Mouse (Mus musculus) forebrain, embryonic 13.5 days (tissue): ENCODE results near the gene Sys1. TPM values are rescaled to one million over a fixed set of nuclear protein-coding genes. Genes with fewer than 3 reads are reported as not detected.

Experiments used
- ATAC-seq: fragments of 200-750 bp; cut with Nextera tagmentation; 2 replicates; pipeline ENCODE4 v1.8.0; 2017
- H3K27ac ChIP-seq: fragments of 300-500 bp; sonication (generic); 2 replicates; pipeline ENCODE4 v1.5.1; 2015; ENCODE audit warnings: inconsistent platforms, mild to moderate bottlenecking, moderate library complexity
- H3K27me3 ChIP-seq: fragments of 300-500 bp; sonication (generic); 2 replicates; pipeline ENCODE4 v1.6.1; 2015; ENCODE audit warnings: mild to moderate bottlenecking, inconsistent platforms
- H3K36me3 ChIP-seq: fragments of 300-500 bp; sonication (generic); 2 replicates; pipeline ENCODE4 v1.6.1; 2015; ENCODE audit warnings: mild to moderate bottlenecking, inconsistent platforms; ENCODE audit not compliant: poor library complexity, severe bottlenecking
- H3K4me1 ChIP-seq: fragments of 300-500 bp; sonication (generic); 2 replicates; pipeline ENCODE4 v1.6.1; 2015; ENCODE audit warnings: inconsistent platforms
- H3K4me2 ChIP-seq: fragments of 300-500 bp; sonication (generic); 2 replicates; pipeline ENCODE4 v1.6.1; 2015; ENCODE audit warnings: inconsistent platforms, mild to moderate bottlenecking, moderate library complexity
- H3K4me3 ChIP-seq: fragments of 300-500 bp; sonication (generic); 2 replicates; pipeline ENCODE4 v1.5.1; 2015; ENCODE audit warnings: mild to moderate bottlenecking, inconsistent platforms
- H3K9ac ChIP-seq: fragments of 300-500 bp; sonication (generic); 2 replicates; pipeline ENCODE4 v1.6.1; 2015; ENCODE audit warnings: mild to moderate bottlenecking, inconsistent platforms
- H3K9me3 ChIP-seq: fragments of 300-500 bp; sonication (generic); replicated peaks from 2 replicates; pipeline ENCODE4 v1.6.1; 2016; ENCODE audit warnings: inconsistent platforms
- WGBS: fragments of 180-500 bp; shearing (Covaris S2); methylation state at CpG from one replicate; pipeline ENCODE4 v1.1.7; 2015; 5-methylcytosine and 5-hydroxymethylcytosine counted together
- polyA plus RNA-seq: library from polyadenylated mRNA; unstranded; fragments of >200 nt; fragmentation: Nextera tagmentation; extraction: Ambion mirVana; gene quantifications from 2 replicates; pipeline ENCODE4 v1.2.1, GENCODE M21; 2015

Sys1 gene
- polyA plus RNA-seq, 1 experiment from 2014 or later, result 71.8 TPM

DNA sequence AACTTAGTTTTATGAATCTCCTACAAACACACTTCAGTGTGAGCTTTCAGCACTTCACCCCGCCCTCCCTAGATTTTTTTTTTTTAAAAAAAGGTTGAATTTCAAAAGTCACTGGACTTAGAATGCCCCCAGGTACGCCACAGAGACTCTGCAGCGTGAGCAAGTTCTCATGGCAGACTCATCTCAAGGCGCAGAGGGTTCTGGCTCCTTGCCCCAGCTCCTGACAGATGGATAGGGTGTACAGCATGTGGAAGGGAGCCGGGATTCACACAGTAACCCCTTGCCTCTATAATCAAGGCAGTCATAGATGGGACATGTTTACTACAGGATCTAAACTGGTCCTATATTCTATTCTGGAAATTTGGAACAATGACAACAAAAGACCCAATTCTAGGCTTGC, 31.4 kb upstream of the Sys1 start:
- Histone ChIP-seq H3K9ac (no peak overlapping the region), H3K27me3 (no peaks in the 10 kb centered on the region), H3K9me3 (no peaks in the 10 kb centered on the region), H3K4me1 (no peaks in the 10 kb centered on the region), H3K4me3 (no peak overlapping the region), H3K27ac (no peak overlapping the region), H3K4me2 (no peak overlapping the region), H3K36me3 (no peaks in the 10 kb centered on the region)
- 81% methylated on average over 5 of the region's 5 CpGs for WGBS
- no peak for ATAC-seq

- Histone ChIP-seq H3K9ac (no peak overlapping the region), H3K9me3 (no peaks in the 10 kb centered on the region), H3K4me3 (no peak overlapping the region), H3K4me1 (peaks cover 3% of the 10 kb centered on the region; the same call in 1 of the 2 replicates), H3K36me3 (no peaks in the 10 kb centered on the region), H3K27ac (no peak overlapping the region), H3K4me2 (no peak overlapping the region), H3K27me3 (no peaks in the 10 kb centered on the region)
- no peak for ATAC-seq
- 36% methylated on average over 12 of the region's 12 CpGs for WGBS
Observed at GRCm38 (mm10) chr2:164426121-164426520, 30.6 kb upstream of the Sys1 start.

DNA sequence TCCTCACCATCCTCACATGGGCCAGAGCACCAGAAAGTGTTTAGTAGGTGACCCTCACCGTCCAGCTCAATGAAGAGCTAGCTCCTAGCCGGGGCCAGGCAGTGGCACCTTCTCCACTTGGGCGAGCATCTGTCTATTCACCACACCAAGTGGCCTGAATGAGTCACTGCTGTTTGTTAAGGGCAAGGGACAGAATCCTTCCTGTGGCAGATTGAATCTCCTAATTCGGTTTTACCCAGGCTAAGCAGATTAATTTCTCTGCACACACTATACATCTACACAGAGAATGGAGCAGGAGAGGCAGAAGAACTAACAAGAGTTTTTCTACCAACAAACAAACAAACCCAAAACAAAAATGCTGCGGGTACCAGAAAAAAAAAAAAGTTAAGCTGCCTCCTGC, 29.8 kb upstream of the Sys1 start:
- WGBS, result 80% methylated on average over 5 of the region's 5 CpGs

DNA sequence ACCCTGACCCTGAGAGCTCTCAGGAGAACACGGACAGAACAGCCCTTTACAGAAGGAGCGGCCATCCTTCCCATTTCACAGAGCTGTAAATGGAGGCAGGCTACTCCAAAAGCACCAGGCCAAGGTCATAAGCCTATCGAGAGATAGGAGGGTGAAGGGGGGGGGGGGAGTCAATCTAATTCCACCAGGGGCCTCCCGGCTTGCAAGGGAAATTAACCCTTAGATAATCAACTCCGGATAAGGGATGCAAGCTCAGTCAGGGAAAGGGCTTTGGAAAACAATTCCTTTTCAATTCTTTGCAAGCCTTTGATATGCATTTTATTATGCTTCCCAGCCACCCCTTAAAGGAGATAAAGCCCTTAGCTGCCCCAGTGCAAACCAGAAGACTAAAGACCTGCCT, 28.3 kb upstream of the Sys1 start:
- H3K9ac ChIP-seq, result no peak overlapping the region
- H3K4me2 ChIP-seq, result no peak overlapping the region
- no peak overlapping the region for H3K4me3 ChIP-seq
- H3K9me3 ChIP-seq, result no peaks in the 10 kb centered on the region
- H3K36me3 ChIP-seq, result no peaks in the 10 kb centered on the region
- H3K27me3 ChIP-seq, result no peaks in the 10 kb centered on the region
- WGBS, result 41% methylated on average over 5 of the region's 5 CpGs
- H3K4me1 ChIP-seq, result peaks cover 3% of the 10 kb centered on the region; the same call in 1 of the 2 replicates
- ATAC-seq, result no peak
- no peak overlapping the region for H3K27ac ChIP-seq

More for the DNA sequence above, 29.8 kb upstream of the Sys1 start:
- Histone ChIP-seq H3K4me2 (no peak overlapping the region), H3K4me1 (peaks cover 3% of the 10 kb centered on the region; the same call in 1 of the 2 replicates), H3K27ac (no peak overlapping the region), H3K9ac (no peak overlapping the region), H3K4me3 (no peak overlapping the region), H3K9me3 (no peaks in the 10 kb centered on the region), H3K36me3 (no peaks in the 10 kb centered on the region), H3K27me3 (no peaks in the 10 kb centered on the region)
- no peak for ATAC-seq

- ATAC-seq, result no peak
- H3K27ac ChIP-seq, result no peak overlapping the region
- H3K9me3 ChIP-seq, result no peaks in the 10 kb centered on the region
- H3K4me1 ChIP-seq, result peaks cover 3% of the 10 kb centered on the region; the same call in 1 of the 2 replicates
- no peaks in the 10 kb centered on the region for H3K27me3 ChIP-seq
- H3K4me3 ChIP-seq, result no peak overlapping the region
- no peak overlapping the region for H3K4me2 ChIP-seq
- WGBS, result 44% methylated on average over 15 of the region's 15 CpGs
- no peaks in the 10 kb centered on the region for H3K36me3 ChIP-seq
- H3K9ac ChIP-seq, result no peak overlapping the region
Observed at GRCm38 (mm10) chr2:164429881-164430615, 26.7 kb upstream of the Sys1 start.

GRCm38 (mm10) chr2:164430697-164431096, 26.1 kb upstream of the Sys1 start:
- 17% methylated on average over 7 of the region's 7 CpGs for WGBS
- Histone ChIP-seq H3K36me3 (no peaks in the 10 kb centered on the region), H3K27me3 (no peaks in the 10 kb centered on the region), H3K4me2 (no peak overlapping the region), H3K4me1 (peaks cover 3% of the 10 kb centered on the region; the same call in 1 of the 2 replicates), H3K9ac (no peak overlapping the region), H3K27ac (no peak overlapping the region), H3K4me3 (no peak overlapping the region), H3K9me3 (no peaks in the 10 kb centered on the region)
- ATAC-seq, result no peak

DNA sequence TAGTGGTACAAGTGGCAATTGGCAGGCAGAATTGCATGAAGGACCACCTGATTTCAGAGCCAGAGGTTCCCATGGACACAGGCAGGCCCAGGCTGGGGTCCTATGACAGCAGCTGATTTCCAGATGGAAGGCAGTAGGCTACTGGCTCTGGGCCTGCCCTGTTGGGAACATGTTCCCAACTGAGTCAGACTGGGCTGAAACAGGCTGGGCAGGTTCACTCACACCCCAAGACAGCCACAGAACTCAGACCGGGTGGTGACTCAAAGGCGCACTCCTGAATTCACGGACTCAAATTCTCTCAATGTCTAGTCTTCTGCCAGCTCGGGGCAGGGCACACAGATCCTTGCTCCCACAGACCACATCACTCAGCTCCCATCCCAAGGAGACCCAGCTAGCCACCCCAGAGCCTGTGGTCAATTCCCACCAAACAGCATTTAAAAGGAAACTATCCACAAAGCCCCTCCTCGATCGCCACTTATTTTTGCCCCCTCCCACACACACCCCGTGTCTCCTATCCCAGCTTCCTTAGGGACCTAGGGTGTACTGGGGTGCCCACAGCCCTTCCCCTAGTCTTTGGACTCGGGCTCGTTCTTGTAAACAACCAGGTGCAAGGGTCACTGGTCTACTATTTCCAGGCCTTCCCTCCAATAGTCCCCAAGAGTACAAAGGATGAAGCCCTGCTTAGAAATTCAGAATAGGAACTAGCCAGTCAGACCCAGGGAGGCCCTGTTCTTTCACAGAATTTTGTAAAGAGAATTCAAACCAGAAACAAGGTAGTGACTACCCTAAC, 24.9 kb upstream of the Sys1 start:
- Histone ChIP-seq H3K4me3 (no peak overlapping the region), H3K4me1 (peaks cover 3% of the 10 kb centered on the region; the same call in 1 of the 2 replicates), H3K9ac (no peak overlapping the region), H3K36me3 (no peaks in the 10 kb centered on the region), H3K4me2 (no peak overlapping the region), H3K27me3 (no peaks in the 10 kb centered on the region), H3K9me3 (no peaks in the 10 kb centered on the region), H3K27ac (no peak overlapping the region)
- no peak for ATAC-seq
- WGBS, result 70% methylated on average over 9 of the region's 9 CpGs

- Histone ChIP-seq H3K4me1 (peaks cover 3% of the 10 kb centered on the region; the same call in 1 of the 2 replicates), H3K27ac (no peak overlapping the region), H3K9ac (no peak overlapping the region), H3K4me2 (no peak overlapping the region), H3K9me3 (no peaks in the 10 kb centered on the region), H3K36me3 (no peaks in the 10 kb centered on the region), H3K4me3 (no peak overlapping the region), H3K27me3 (no peaks in the 10 kb centered on the region)
- WGBS, result 43% methylated on average over 22 of the region's 22 CpGs
- ATAC-seq, result no peak
Observed at GRCm38 (mm10) chr2:164432541-164433191, 24.1 kb upstream of the Sys1 start.

GRCm38 (mm10) chr2:164433278-164433895, 23.4 kb upstream of the Sys1 start:
- no peak overlapping the region for H3K9ac ChIP-seq
- 81% methylated on average over 9 of the region's 9 CpGs for WGBS
- H3K27ac ChIP-seq, result no peak overlapping the region
- no peak overlapping the region for H3K4me2 ChIP-seq
- ATAC-seq, result no peak
- H3K27me3 ChIP-seq, result no peaks in the 10 kb centered on the region
- H3K4me3 ChIP-seq, result no peak overlapping the region
- H3K9me3 ChIP-seq, result no peaks in the 10 kb centered on the region
- H3K4me1 ChIP-seq, result peaks cover 3% of the 10 kb centered on the region; the same call in 1 of the 2 replicates
- H3K36me3 ChIP-seq, result no peaks in the 10 kb centered on the region

DNA sequence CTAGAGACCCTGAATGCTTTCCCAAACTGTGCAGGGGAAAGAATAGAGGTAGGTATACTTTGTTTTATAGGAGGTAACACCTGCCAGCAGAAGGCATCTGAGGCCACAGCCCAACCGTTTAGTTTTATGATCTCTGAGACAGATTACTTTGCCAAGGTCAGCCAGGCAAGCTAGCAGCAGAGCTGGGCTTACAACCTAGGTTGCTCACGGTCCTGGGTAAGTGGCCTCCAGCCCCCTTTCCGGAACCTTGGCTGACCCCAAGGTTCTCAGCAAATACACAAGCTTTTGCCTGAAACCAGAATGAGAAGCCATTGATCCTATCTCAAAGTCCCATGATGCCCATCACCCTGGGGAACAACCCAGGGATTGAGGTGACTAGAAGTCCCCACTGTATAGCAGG, 22.1 kb upstream of the Sys1 start:
- H3K36me3 ChIP-seq, result no peaks in the 10 kb centered on the region
- WGBS, result 95% methylated on average over 3 of the region's 3 CpGs

GRCm38 (mm10) chr2:164435216-164436090, 21.3 kb upstream of the Sys1 start:
- no peak for ATAC-seq
- Histone ChIP-seq H3K4me1 (peaks cover 3% of the 10 kb centered on the region; the same call in 1 of the 2 replicates), H3K9me3 (no peaks in the 10 kb centered on the region), H3K27ac (no peak overlapping the region), H3K4me3 (no peak overlapping the region), H3K9ac (no peak overlapping the region), H3K36me3 (no peaks in the 10 kb centered on the region), H3K4me2 (no peak overlapping the region), H3K27me3 (no peaks in the 10 kb centered on the region)
- 59% methylated on average over 5 of the region's 5 CpGs for WGBS

More for the DNA sequence above, 22.1 kb upstream of the Sys1 start:
- Histone ChIP-seq H3K4me3 (no peak overlapping the region), H3K9ac (no peak overlapping the region), H3K4me1 (peaks cover 3% of the 10 kb centered on the region; the same call in 1 of the 2 replicates), H3K27me3 (no peaks in the 10 kb centered on the region), H3K27ac (no peak overlapping the region), H3K9me3 (no peaks in the 10 kb centered on the region), H3K4me2 (no peak overlapping the region)
- ATAC-seq, result no peak
